Mouse (Mus musculus) kidney, embryonic 16.5 days (tissue): Measurements from ENCODE around the gene Arrdc1. TPM values are rescaled to one million over a fixed set of nuclear protein-coding genes. Genes with fewer than 3 reads are reported as not detected.
A peak's percentile ranks its signal among the peaks of the same experiment; 100 is the strongest.
"Not testable (repeated sequence)": the region's sequence is repeated elsewhere in the genome, so short reads cannot be mapped to it uniquely, and the experiment has no call there.

Source experiments
- ATAC-seq: fragments of 200-750 bp; cut with Nextera tagmentation; 2 replicates; pipeline ENCODE4 v1.8.0; 2017; ENCODE audit warnings: moderate TSS enrichment; ENCODE audit not compliant: low FRiP score, low TSS enrichment
- H3K27ac ChIP-seq: fragments of 300-500 bp; sonication (generic); 2 replicates; pipeline ENCODE4 v1.5.1; 2014; ENCODE audit warnings: low read length
- H3K27me3 ChIP-seq: fragments of 300-500 bp; sonication (generic); 2 replicates; pipeline ENCODE4 v1.6.1; 2014; ENCODE audit warnings: low read length, control low read depth, mixed read lengths; ENCODE audit not compliant: insufficient read depth
- H3K36me3 ChIP-seq: fragments of 300-500 bp; sonication (generic); 2 replicates; pipeline ENCODE4 v1.6.1; 2014; ENCODE audit warnings: low read length, control low read depth, mixed read lengths; ENCODE audit not compliant: insufficient read depth
- H3K4me1 ChIP-seq: fragments of 300-500 bp; sonication (generic); 2 replicates; pipeline ENCODE4 v1.6.1; 2014; ENCODE audit warnings: low read length, control low read depth, mixed read lengths; ENCODE audit not compliant: insufficient read depth
- H3K4me2 ChIP-seq: fragments of 300-500 bp; sonication (generic); replicated peaks from 2 replicates; pipeline ENCODE4 v1.6.1; 2014; ENCODE audit warnings: low read depth, low read length
- H3K4me3 ChIP-seq: fragments of 300-500 bp; sonication (generic); 2 replicates; pipeline ENCODE4 v1.5.1; 2014; ENCODE audit warnings: mild to moderate bottlenecking, low read length
- H3K9ac ChIP-seq: fragments of 300-500 bp; sonication (generic); replicated peaks from 2 replicates; pipeline ENCODE4 v1.6.1; 2014; ENCODE audit warnings: low read length
- H3K9me3 ChIP-seq: fragments of 300-500 bp; sonication (generic); 2 replicates; pipeline ENCODE4 v1.6.1; 2016; ENCODE audit warnings: low read length, control low read depth
- WGBS: fragments of 180-500 bp; shearing (Covaris S2); extraction: QIAGEN DNeasy Blood & Tissue Kit; methylation state at CpG from one replicate; pipeline ENCODE4 v1.1.7; 2014; 5-methylcytosine and 5-hydroxymethylcytosine counted together
- polyA plus RNA-seq: library from polyadenylated mRNA; unstranded; fragments of >200 nt; fragmentation: Nextera tagmentation; extraction: Ambion mirVana; gene quantifications from 2 replicates; pipeline ENCODE4 v1.2.1, GENCODE M21; 2015

Arrdc1 gene
- polyA plus RNA-seq, 1 experiment from 2014 or later: 63.5 TPM

- Histone ChIP-seq H3K36me3 (peaks cover 34% of the 10 kb centered on the region), H3K4me3 (peak overlapping the region; percentile 77), H3K9me3 (no peaks in the 10 kb centered on the region), H3K4me1 (peaks cover 15% of the 10 kb centered on the region), H3K27me3 (0 out of 2 replicates have a peak, but pooled peaks cover 2% of the 10 kb centered on the region), H3K9ac (peak overlapping the region; percentile 92), H3K27ac (peak overlapping the region; percentile 62), H3K4me2 (peak overlapping the region; percentile 83)
- ATAC-seq: peak; percentile 8
- WGBS: under 1% methylated on average over 31 of the region's 31 CpGs
These were observed 15.1 kb upstream of the Arrdc1 start for GRCm38 (mm10) chr2:24950189-24950535.

GRCm38 (mm10) chr2:24949421-24950188 is 14.6 kb upstream of the Arrdc1 start, which contains the start of gene Zmynd19:
Zmynd19 (plus strand) TSS chr2:24949792.
- under 1% methylated on average over 90 of the region's 108 CpGs for WGBS
- H3K4me1 ChIP-seq: peaks cover 15% of the 10 kb centered on the region
- H3K36me3 ChIP-seq: peaks cover 30% of the 10 kb centered on the region
- H3K4me2 ChIP-seq: peak within 1 kb of the TSS; percentile 83
- peak within 1 kb of the TSS; percentile 77 for H3K4me3 ChIP-seq
- H3K27me3 ChIP-seq: 0 out of 2 replicates have a peak, but pooled peaks cover 2% of the 10 kb centered on the region
- peak within 1 kb of the TSS; percentile 62 for H3K27ac ChIP-seq
- no peaks in the 10 kb centered on the region for H3K9me3 ChIP-seq
- H3K9ac ChIP-seq: peak within 1 kb of the TSS; percentile 92
- ATAC-seq: peak; percentile 98

DNA sequence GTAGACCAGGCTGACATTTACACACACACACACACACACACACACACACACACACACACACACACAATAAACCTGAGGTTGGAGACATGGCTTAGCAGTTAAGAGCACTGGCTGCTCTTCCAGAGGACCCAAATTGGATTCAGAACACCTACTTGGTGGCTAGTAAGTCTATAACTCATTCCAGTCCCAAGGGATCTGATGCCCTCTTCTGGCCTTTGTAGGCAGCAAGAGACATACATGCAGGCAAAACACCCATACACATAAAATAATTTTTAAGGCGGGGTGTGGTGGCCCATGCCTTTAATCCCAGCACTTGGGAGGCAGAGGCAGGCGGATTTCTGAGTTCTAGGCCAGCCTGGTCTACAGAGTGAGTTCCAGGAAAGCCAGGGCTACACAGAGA is 9.3 kb upstream of the Arrdc1 start:
- WGBS: 49% methylated on average over 2 of the region's 2 CpGs
- H3K4me2 ChIP-seq: not testable (repeated sequence)

GRCm38 (mm10) chr2:24942092-24942491 is 7.0 kb upstream of the Arrdc1 start:
- no peak for ATAC-seq
- Histone ChIP-seq H3K4me2 (no peak overlapping the region), H3K9ac (no peak overlapping the region), H3K9me3 (no peaks in the 10 kb centered on the region), H3K27me3 (no peaks in the 10 kb centered on the region), H3K27ac (no peak overlapping the region), H3K4me1 (no peaks in the 10 kb centered on the region), H3K4me3 (no peak overlapping the region), H3K36me3 (no peaks in the 10 kb centered on the region)
- WGBS: 63% methylated on average over 4 of the region's 4 CpGs

More for the DNA sequence above, 9.3 kb upstream of the Arrdc1 start:
- H3K4me3 ChIP-seq, H3K27ac ChIP-seq, H3K36me3 ChIP-seq, H3K27me3 ChIP-seq, H3K9me3 ChIP-seq, H3K9ac ChIP-seq, H3K4me1 ChIP-seq, ATAC-seq: not testable (repeated sequence)

- peak overlapping the region; percentile 84 for H3K27ac ChIP-seq
- peak; percentile 69 for ATAC-seq
- H3K9ac ChIP-seq: peak overlapping the region; percentile 79
- peak overlapping the region; percentile 76 for H3K4me3 ChIP-seq
- H3K4me2 ChIP-seq: peak overlapping the region; percentile 90
- peaks cover 12% of the 10 kb centered on the region for H3K4me1 ChIP-seq
- 4% methylated on average over 18 of the region's 19 CpGs for WGBS
- H3K36me3 ChIP-seq: no peaks in the 10 kb centered on the region
- no peaks in the 10 kb centered on the region for H3K27me3 ChIP-seq
- H3K9me3 ChIP-seq: no peaks in the 10 kb centered on the region
These were observed 550 bp downstream of the Arrdc1 start for GRCm38 (mm10) chr2:24934441-24934963.

DNA sequence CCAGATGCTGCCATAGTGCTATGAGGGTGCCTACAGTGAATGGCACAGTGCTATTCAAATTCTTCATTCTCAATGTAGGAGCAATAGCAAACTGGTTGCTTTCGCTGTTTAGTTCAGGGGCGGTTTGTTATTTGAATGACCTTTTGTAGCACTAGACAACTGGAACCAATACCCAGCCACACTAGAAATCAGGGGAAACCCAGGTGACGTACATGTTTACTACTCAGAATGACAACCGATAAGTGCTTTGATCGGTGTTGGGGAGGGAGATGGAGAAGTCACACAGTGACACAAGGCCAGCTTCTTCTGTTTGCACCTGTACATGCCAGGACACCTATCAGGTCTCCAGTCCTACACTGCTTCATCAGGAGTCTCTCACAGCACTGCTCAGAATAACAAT is 5.5 kb downstream of the Arrdc1 start:
- 91% methylated on average over 5 of the region's 5 CpGs for WGBS
- Histone ChIP-seq H3K4me3 (no peak overlapping the region), H3K4me1 (peaks cover 13% of the 10 kb centered on the region), H3K27me3 (no peaks in the 10 kb centered on the region), H3K27ac (no peak overlapping the region), H3K36me3 (no peaks in the 10 kb centered on the region), H3K9ac (no peak overlapping the region), H3K4me2 (no peak overlapping the region), H3K9me3 (no peaks in the 10 kb centered on the region)
- ATAC-seq: no peak

DNA sequence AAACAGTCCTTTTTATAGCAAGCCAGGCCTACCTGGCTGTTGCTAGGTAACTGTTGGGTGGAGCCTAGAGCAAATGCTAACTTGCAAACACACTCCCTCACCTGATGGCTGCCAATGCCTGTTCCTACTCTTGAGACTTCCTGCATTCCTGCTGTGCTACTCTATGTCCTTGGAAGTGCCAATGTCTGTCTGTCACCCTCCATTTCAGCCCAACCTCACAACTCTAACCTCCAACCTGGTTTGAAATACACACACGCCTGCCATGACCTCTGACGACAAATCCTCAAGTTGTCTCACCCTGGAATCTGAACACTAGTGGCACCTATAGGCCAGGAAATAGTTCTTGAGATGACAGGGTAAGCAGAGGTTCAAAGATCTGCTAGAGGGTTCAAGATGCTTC is 5.9 kb downstream of the Arrdc1 start:
- H3K9me3 ChIP-seq: no peaks in the 10 kb centered on the region
- H3K36me3 ChIP-seq: no peaks in the 10 kb centered on the region
- no peak overlapping the region for H3K4me3 ChIP-seq
- H3K4me1 ChIP-seq: peaks cover 9% of the 10 kb centered on the region
- H3K4me2 ChIP-seq: no peak overlapping the region
- no peak overlapping the region for H3K9ac ChIP-seq
- 0 out of 2 replicates have a peak, but pooled peaks have one; percentile 37 for ATAC-seq
- H3K27ac ChIP-seq: no peak overlapping the region; the same call in 1 of the 2 replicates
- WGBS: 52% methylated on average over 2 of the region's 2 CpGs
- no peaks in the 10 kb centered on the region for H3K27me3 ChIP-seq

DNA sequence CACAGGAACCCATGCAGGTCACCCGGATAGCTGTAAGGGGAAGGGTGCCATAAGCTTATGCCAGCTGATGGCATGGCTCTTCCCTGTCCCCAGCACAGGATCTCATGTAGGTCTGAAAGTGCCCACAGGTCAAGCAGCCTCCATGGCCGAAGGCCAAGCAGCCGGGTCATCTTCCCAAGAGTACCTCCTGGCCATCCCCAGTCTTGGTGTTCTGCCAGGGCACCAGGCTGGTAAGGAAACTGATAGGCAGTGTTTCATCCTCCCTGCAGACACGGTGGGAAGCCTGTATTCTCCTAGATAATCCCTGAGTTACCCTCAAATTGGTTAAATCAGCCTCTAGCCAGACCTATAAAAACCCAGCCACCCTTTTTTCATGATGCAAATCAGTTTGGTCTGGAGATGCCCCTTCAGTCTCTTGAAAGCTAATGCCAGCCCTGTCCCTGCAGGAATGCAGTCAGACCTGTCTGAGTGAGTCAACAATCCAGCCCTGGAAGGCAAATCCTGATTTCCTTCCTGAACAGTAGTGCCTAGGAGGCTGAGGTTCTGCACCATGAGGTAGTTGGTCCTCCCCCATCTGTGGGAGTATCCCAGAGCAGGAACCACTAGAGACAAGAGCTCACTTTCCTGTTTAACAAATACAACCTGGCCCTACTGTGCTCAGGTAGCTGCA is 7.1 kb downstream of the Arrdc1 start:
- H3K4me3 ChIP-seq: no peak overlapping the region
- no peak overlapping the region for H3K4me2 ChIP-seq
- H3K9me3 ChIP-seq: no peaks in the 10 kb centered on the region
- peak; percentile 78 for ATAC-seq
- 56% methylated on average over 4 of the region's 4 CpGs for WGBS
- peak overlapping the region; percentile 77 for H3K27ac ChIP-seq
- H3K9ac ChIP-seq: no peak overlapping the region; the same call in 1 of the 2 replicates
- no peaks in the 10 kb centered on the region for H3K27me3 ChIP-seq
- no peaks in the 10 kb centered on the region for H3K36me3 ChIP-seq
- peaks cover 6% of the 10 kb centered on the region for H3K4me1 ChIP-seq

GRCm38 (mm10) chr2:24926965-24927358 is 8.1 kb downstream of the Arrdc1 start:
- WGBS: 72% methylated on average over 7 of the region's 7 CpGs
- peaks cover 6% of the 10 kb centered on the region for H3K4me1 ChIP-seq
- H3K9me3 ChIP-seq: no peaks in the 10 kb centered on the region
- H3K27me3 ChIP-seq: no peaks in the 10 kb centered on the region
- no peak for ATAC-seq
- H3K9ac ChIP-seq: no peak overlapping the region
- no peak overlapping the region for H3K4me2 ChIP-seq
- H3K4me3 ChIP-seq: no peak overlapping the region
- H3K36me3 ChIP-seq: no peaks in the 10 kb centered on the region
- H3K27ac ChIP-seq: no peak overlapping the region
